Mouse (Mus musculus) embryo, embryonic 9.5 days (tissue): ENCODE data around the gene Lmbrd2.
A peak's percentile ranks its signal among the peaks of the same experiment; 100 is the strongest.

Source experiments
- DNase-seq: peaks from one replicate; pipeline ENCODE4 v3.0.0-alpha.2; 2017; ENCODE audit errors: extremely low spot score

The Lmbrd2 gene

DNA sequence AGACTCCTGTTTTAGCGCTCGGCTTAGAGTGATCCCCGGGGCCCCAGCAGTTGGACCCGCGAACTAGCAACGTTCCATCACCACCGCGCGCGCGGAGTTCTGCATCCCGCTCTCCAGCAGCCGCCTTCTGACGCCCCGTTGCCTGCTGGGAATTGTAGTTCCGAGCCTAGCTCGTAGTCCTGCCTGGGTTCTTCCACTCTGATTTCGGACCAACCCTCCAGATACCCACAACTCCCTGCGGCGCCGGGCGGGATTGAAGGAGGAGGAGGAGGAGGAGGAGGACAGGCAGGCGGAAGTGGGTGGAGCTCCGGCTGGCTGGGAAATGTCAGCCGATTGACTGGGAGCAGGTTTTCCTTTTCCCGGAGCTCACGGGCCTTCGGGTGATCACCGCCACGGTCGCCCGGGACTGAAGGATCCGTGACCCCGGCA is at the start of gene Lmbrd2:
Gene Lmbrd2 (plus strand): TSS at position 299 of the 429 bp plus-strand sequence.
- DNase-seq: peak; percentile 97

DNA sequence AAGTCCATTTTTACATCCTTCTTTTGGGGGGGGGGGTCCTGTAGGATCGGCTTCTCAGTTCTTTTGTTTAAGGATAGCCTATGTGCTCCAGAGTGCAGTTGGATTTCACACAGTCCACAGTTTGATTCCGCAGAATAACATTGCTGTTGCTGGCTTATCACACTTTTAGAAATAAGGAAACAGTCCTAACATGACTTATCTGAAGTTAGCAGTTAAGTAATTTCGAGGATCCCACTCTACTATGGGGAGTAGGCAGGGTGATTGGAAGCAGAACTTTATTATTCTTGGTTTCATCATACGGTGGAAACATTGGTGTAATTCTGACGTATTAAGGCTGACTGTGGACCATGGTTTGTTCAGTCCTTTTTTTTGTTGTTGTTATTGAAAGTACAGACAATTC is 49.7 kb upstream of the Lmbrd2 start:
- no peak for DNase-seq

DNA sequence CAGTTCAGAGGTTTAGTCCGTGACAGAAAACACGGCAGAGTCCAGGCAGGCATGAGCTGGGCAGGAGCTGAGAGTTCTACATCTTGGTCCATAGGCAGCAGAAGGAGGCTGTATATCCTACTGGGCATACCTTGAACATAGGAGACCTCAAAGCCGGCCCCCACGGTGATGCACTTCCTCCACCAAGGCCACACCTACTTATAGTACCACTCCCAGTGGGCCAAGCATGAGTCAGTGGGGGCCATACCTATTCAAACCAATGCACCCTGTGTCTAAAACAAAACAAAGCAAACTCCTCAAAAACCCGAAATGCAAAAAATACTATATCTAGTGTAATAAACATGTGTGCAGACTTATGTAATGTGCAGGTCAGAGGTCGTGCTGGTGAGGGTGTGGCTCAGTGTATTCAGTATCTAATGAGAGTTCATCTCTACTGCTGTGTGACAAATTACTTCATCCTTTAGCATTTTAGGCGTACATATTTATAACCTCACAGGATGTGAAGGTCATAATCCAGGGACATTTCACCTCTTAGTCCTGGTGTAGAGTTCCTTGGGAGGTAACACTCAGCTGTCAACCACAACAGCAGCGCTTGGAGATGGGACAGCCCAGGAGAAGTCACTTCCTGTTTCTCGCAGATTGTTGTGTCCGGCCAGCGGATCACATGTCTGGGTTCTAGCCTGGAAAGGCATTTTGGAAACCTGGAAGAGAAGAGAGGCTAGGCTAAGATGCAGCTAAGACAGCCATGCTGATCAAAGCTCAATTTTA is 46.6 kb upstream of the Lmbrd2 start:
- no peak for DNase-seq

DNA sequence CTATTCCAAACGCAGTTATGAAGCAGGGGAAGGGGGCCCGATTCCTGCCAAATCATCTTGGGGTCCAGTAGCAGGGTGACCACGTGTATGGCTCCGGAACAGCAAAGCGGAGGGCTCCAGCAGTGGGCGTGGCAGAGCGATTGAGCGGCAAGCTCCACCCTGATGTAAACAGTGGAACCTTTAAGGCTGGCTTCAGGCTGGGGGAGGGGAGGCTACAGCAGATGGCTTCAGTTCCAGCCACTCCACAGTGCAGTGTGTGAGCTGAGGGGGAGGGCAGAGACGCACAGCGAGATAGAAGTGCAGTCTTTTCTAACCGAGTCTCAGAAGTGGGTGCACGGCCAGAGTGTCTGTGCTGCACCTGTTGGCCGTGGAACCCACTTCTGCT is 46.0 kb upstream of the Lmbrd2 start:
- peak; percentile 62 for DNase-seq

DNA sequence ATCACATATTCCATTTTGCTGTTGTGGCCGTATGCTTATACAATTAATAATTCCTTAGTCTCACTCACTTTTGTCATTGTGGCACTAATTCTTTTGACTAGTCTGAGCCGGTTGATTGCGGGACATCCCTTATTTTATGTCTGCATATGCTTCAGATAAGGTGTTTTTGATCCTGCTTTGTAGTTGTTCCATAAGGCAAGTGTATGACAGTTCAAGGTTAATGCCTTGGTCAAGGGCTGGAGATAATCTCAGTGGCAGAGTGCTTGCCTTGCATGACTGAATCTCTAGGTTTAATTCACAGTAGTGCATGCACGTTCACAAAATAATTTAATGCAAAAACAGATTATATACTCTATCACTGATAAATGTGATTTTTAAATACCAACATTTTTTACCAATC is 43.5 kb upstream of the Lmbrd2 start:
- DNase-seq: no peak

- no peak for DNase-seq
Measured at GRCm38 (mm10) chr15:9100446-9101077, 39.8 kb upstream of the Lmbrd2 start.

DNA sequence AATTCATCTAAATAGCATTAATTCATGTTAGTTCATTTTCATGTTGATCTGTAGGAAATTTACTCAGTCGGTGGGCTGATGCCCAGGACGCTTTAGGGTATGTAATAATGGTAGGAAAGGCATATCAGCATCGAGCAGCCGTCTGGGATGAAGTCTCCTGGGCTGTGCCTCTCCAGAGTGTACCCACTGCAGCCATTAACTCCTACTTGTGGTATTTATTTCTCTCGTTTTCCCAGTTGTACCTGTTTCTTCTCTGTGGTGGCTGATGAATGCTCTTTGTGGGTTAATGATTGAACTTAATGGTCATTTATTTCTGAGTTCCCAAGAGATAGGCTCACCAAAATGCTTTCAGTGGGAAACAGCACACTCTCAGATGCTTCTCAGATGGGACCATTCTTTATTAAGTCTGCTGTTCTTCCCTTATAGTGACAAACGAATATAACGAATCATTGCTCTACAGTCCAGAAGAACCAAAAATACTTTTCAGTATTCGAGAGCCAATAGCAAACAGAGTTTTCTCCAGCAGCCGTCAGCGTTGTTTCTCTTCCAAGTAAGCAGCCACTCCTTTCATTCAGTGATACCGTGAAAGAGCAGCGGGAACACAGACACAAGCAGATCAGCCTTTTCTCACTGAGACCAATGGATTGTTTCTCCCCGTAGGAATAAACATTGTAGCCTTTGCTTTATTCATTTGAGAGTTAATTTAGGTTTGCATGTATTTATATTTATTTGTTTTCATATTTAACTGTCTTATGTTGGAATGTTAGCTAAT is 33.9 kb upstream of the Lmbrd2 start:
- no peak for DNase-seq

GRCm38 (mm10) chr15:9110526-9111347 is 29.6 kb upstream of the Lmbrd2 start:
- no peak for DNase-seq

DNA sequence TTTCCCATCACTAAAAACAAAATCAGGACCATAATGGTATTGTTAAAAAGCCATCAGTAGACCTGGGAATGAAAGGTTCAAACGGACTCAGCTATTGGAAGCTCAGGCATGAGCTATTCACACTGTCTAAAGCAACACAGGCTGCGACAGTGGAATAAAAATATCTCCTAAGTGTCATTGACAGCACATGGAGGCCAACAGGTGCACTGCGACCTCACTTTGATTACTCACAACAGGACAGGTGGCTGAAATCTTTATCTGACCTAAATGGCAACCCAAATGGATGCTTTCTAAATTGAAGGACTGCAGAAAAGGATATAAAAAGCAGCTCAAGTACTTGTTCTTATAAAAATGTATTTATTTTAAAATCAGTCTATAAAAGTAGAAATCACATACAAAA is 28.7 kb upstream of the Lmbrd2 start:
- DNase-seq: no peak

- DNase-seq: no peak
Measured at GRCm38 (mm10) chr15:9113556-9113955, 26.8 kb upstream of the Lmbrd2 start.

- no peak for DNase-seq
Measured at GRCm38 (mm10) chr15:9114131-9114530, 26.2 kb upstream of the Lmbrd2 start.

- no peak for DNase-seq
Measured at GRCm38 (mm10) chr15:9114599-9114998, 25.8 kb upstream of the Lmbrd2 start.

GRCm38 (mm10) chr15:9118852-9119251 is 21.5 kb upstream of the Lmbrd2 start:
- no peak for DNase-seq

DNA sequence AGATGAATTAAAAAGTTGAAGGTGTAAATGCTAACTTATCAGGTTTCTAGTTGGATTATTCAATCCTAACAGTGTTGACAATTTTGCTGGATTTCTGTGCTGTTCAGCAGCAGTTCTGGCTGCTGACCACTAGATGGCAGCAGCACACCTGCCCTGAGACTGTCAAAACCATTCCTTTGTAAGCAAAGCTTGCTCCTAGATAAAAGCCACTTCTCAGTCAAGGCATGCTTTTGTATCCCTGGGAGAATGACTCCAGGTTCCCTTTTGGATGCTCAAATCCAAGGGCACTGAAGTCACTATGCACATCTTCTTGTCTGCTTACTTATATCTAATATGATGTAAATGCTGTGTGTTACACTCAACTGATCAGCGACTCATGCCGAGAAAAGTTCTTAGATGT is 20.3 kb upstream of the Lmbrd2 start:
- DNase-seq: peak; percentile 45

- no peak for DNase-seq
Measured at GRCm38 (mm10) chr15:9122989-9123388, 17.4 kb upstream of the Lmbrd2 start.

- DNase-seq: no peak
Measured at GRCm38 (mm10) chr15:9124856-9125255, 15.5 kb upstream of the Lmbrd2 start.

DNA sequence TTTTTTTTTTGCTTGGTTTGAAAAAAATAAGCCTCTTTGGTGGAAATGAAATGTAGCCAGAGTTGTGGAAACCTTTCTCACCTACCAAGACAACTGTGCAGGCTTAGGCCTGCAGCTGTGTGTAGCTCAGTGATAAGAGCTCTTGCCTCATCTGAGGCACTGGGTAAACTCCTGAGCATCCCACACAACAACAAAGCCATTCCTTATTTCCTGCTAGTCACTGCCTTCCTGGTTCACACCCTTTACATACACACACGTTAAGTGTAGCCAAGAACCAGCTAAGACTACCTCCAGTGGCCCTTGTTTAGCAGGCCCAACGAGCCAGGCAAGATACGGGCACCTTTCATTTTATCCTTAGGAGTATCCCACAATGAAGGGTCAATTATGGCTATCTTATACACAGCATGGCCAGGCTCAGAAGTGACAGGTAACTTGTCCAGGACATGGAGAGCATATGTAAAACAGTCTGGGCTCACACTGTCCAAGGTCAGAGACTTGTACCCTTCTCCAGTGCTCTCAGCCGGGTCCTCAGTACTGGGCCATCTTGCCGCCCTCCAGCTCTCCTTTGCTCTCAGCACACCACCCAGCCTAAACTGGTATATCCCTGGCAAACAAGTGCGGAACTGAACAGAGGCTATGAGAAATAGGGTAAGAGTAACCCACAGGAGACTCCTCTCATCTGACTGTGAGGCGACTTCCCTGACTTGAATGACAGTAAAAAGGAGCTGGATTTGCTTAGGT is 13.1 kb upstream of the Lmbrd2 start:
- no peak for DNase-seq

GRCm38 (mm10) chr15:9130772-9131498 is 9.4 kb upstream of the Lmbrd2 start:
- DNase-seq: no peak

DNA sequence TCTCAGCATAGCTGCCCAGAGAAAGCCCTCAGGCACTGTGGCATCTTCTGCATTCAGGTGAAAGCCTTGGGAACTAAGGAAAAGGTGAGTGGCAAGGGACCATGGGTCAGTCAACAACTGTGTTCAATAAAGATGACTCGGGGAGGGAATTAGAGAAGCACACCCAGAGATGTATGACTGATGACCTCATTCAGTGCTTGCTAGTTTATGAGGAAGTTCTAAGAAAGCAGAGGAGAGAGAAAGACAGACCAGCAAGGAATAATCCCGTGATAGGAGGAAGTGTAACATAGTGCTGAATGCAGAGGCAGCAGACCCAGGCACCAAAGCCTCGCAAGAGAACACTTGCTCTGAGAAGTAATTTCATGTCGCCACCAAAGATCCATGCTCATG is 8.9 kb upstream of the Lmbrd2 start:
- no peak for DNase-seq

DNA sequence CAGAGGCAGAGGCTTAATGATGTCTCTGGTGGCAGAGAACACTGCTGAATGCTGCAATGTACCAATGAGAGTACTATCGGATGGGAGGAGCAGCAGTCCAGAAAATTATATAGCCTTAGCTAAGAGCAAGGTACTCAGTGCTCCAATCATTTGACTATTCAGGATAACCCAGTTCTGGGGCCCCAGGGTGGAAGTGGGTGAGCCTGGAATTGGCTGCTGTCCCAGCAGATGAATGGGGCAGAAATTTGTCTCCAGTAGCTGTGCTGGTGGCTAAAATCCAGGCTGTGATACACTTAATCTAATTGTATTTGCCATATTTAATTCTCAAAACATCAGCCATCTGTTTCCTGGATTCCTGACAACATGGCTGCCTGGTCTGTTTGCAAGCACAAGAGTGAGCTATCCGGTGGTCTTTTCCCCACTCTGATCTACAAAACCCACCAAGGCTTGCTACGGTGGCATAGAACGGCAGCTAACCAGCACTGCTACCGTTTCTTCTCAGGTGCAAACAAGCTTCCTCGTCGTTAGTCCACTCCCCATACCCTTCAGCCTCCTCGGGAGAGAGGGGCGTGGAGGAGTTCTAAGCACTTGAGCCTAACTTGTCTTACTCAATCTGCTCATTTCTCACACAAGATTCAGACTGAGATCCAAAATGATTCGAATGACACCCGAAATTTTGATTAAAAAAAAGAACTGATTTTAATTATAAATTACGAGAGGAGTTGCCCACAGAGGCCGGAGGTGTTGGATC is 7.5 kb upstream of the Lmbrd2 start:
- DNase-seq: no peak
